Mouse (Mus musculus) forebrain, embryonic 12.5 days (tissue): ENCODE results near the gene 0610030E20Rik. TPM values are rescaled to one million over a fixed set of nuclear protein-coding genes. Genes with fewer than 3 reads are reported as not detected.
A peak's percentile ranks its signal among the peaks of the same experiment; 100 is the strongest.

Experiments used
- ATAC-seq: fragments of 200-750 bp; cut with Nextera tagmentation; 2 replicates; pipeline ENCODE4 v1.8.0; 2017; ENCODE audit warnings: moderate TSS enrichment; ENCODE audit not compliant: low FRiP score
- H3K27ac ChIP-seq: fragments of 300-500 bp; sonication (generic); 2 replicates; pipeline ENCODE4 v1.5.1; 2016; ENCODE audit warnings: mild to moderate bottlenecking
- H3K27me3 ChIP-seq: fragments of 300-500 bp; sonication (generic); 2 replicates; pipeline ENCODE4 v1.6.1; 2016; ENCODE audit warnings: mild to moderate bottlenecking
- H3K36me3 ChIP-seq: fragments of 300-500 bp; sonication (generic); replicated peaks from 2 replicates; pipeline ENCODE4 v1.6.1; 2016; ENCODE audit warnings: mild to moderate bottlenecking
- H3K4me1 ChIP-seq: fragments of 300-500 bp; sonication (generic); 2 replicates; pipeline ENCODE4 v1.6.1; 2016
- H3K4me2 ChIP-seq: fragments of 300-500 bp; sonication (generic); 2 replicates; pipeline ENCODE4 v1.6.1; 2016; ENCODE audit warnings: mild to moderate bottlenecking, moderate library complexity
- H3K4me3 ChIP-seq: fragments of 300-500 bp; sonication (generic); replicated peaks from 2 replicates; pipeline ENCODE4 v1.5.1; 2016; ENCODE audit warnings: mild to moderate bottlenecking
- H3K9ac ChIP-seq: fragments of 300-500 bp; sonication (generic); 2 replicates; pipeline ENCODE4 v1.6.1; 2016; ENCODE audit warnings: mild to moderate bottlenecking
- H3K9me3 ChIP-seq: fragments of 300-500 bp; sonication (generic); 2 replicates; pipeline ENCODE4 v1.6.1; 2016
- WGBS: fragments of 180-500 bp; shearing (Covaris S2); methylation state at CpG from one replicate; pipeline ENCODE4 v1.1.7; 2016; 5-methylcytosine and 5-hydroxymethylcytosine counted together
- polyA plus RNA-seq: library from polyadenylated mRNA; unstranded; fragments of >200 nt; fragmentation: Nextera tagmentation; extraction: Ambion mirVana; gene quantifications from 2 replicates; pipeline ENCODE4 v1.2.1, GENCODE M21; 2016

Gene 0610030E20Rik
- polyA plus RNA-seq, 1 experiment from 2014 or later, result 30.4 TPM

- ATAC-seq, result no peak
- Histone ChIP-seq H3K27me3 (peaks cover 17% of the 10 kb centered on the region; the same call in 1 of the 2 replicates), H3K4me2 (peak overlapping the region; percentile 65), H3K27ac (no peak overlapping the region), H3K4me3 (peak overlapping the region; percentile 41), H3K4me1 (peaks cover 17% of the 10 kb centered on the region), H3K9me3 (no peaks in the 10 kb centered on the region), H3K9ac (peak overlapping the region; percentile 57; the same call in 1 of the 2 replicates), H3K36me3 (no peaks in the 10 kb centered on the region)
- 36% methylated on average over 13 of the region's 13 CpGs for WGBS
Observed at GRCm38 (mm10) chr6:72389471-72389940, 42.4 kb downstream of the 0610030E20Rik start.

- H3K4me3 ChIP-seq, result peak within 1 kb of the TSS; percentile 41
- no peaks in the 10 kb centered on the region for H3K36me3 ChIP-seq
- 0 out of 2 replicates have a peak within 1 kb of the TSS, but pooled peaks have one; percentile 47 for H3K27ac ChIP-seq
- no peaks in the 10 kb centered on the region for H3K9me3 ChIP-seq
- H3K27me3 ChIP-seq, result peaks cover 17% of the 10 kb centered on the region; the same call in 1 of the 2 replicates
- WGBS, result under 1% methylated on average over 32 of the region's 33 CpGs
- peaks cover 17% of the 10 kb centered on the region for H3K4me1 ChIP-seq
- 0 out of 2 replicates have a peak, but pooled peaks have one; percentile 36 for ATAC-seq
- H3K4me2 ChIP-seq, result peak within 1 kb of the TSS; percentile 65
- peak within 1 kb of the TSS; percentile 57 for H3K9ac ChIP-seq
Observed at GRCm38 (mm10) chr6:72389941-72390771, 43.0 kb downstream of the 0610030E20Rik start, which contains the start of gene Vamp8. Gene Vamp8 (minus strand): TSS chr6:72390703.

GRCm38 (mm10) chr6:72390795-72391521 is 43.8 kb downstream of the 0610030E20Rik start:
- H3K27me3 ChIP-seq, result peaks cover 17% of the 10 kb centered on the region; the same call in 1 of the 2 replicates
- H3K9ac ChIP-seq, result no peak overlapping the region; the same call in 1 of the 2 replicates
- H3K9me3 ChIP-seq, result no peaks in the 10 kb centered on the region
- ATAC-seq, result no peak
- H3K4me1 ChIP-seq, result peaks cover 17% of the 10 kb centered on the region
- H3K4me3 ChIP-seq, result peak overlapping the region; percentile 41; the same call in 1 of the 2 replicates
- peak overlapping the region; percentile 65 for H3K4me2 ChIP-seq
- no peak overlapping the region for H3K27ac ChIP-seq
- WGBS, result 22% methylated on average over 12 of the region's 12 CpGs
- H3K36me3 ChIP-seq, result no peaks in the 10 kb centered on the region

- H3K27ac ChIP-seq, result no peak overlapping the region
- no peak overlapping the region for H3K4me2 ChIP-seq
Observed at GRCm38 (mm10) chr6:72392341-72392740, 45.2 kb downstream of the 0610030E20Rik start.

GRCm38 (mm10) chr6:72396837-72397251 is 49.7 kb downstream of the 0610030E20Rik start:
- H3K4me2 ChIP-seq, result no peak overlapping the region
- H3K4me3 ChIP-seq, result no peak overlapping the region
- no peak overlapping the region for H3K27ac ChIP-seq
- H3K4me1 ChIP-seq, result no peaks in the 10 kb centered on the region
- no peaks in the 10 kb centered on the region for H3K36me3 ChIP-seq
- H3K9ac ChIP-seq, result no peak overlapping the region
- no peak for ATAC-seq
- no peaks in the 10 kb centered on the region for H3K9me3 ChIP-seq
- WGBS, result 83% methylated on average over 10 of the region's 10 CpGs
- no peaks in the 10 kb centered on the region for H3K27me3 ChIP-seq

More at GRCm38 (mm10) chr6:72392341-72392740, 45.2 kb downstream of the 0610030E20Rik start:
- ATAC-seq, result no peak
- H3K9me3 ChIP-seq, result no peaks in the 10 kb centered on the region
- H3K9ac ChIP-seq, result no peak overlapping the region
- peaks cover 17% of the 10 kb centered on the region; the same call in 1 of the 2 replicates for H3K27me3 ChIP-seq
- H3K4me3 ChIP-seq, result no peak overlapping the region
- H3K4me1 ChIP-seq, result peaks cover 17% of the 10 kb centered on the region
- H3K36me3 ChIP-seq, result no peaks in the 10 kb centered on the region
- 90% methylated on average over 5 of the region's 5 CpGs for WGBS

- 68% methylated on average over 2 of the region's 2 CpGs for WGBS
- Histone ChIP-seq H3K36me3 (no peaks in the 10 kb centered on the region), H3K27ac (no peak overlapping the region), H3K9me3 (no peaks in the 10 kb centered on the region), H3K27me3 (no peaks in the 10 kb centered on the region), H3K4me3 (no peak overlapping the region), H3K9ac (no peak overlapping the region), H3K4me2 (no peak overlapping the region), H3K4me1 (no peaks in the 10 kb centered on the region)
- ATAC-seq, result no peak
Observed at GRCm38 (mm10) chr6:72399967-72400366, 52.9 kb downstream of the 0610030E20Rik start.

GRCm38 (mm10) chr6:72401875-72402274 is 54.8 kb downstream of the 0610030E20Rik start:
- WGBS, result 23% methylated on average over 7 of the region's 7 CpGs
- Histone ChIP-seq H3K9me3 (no peaks in the 10 kb centered on the region), H3K4me3 (no peak overlapping the region), H3K27ac (no peak overlapping the region), H3K9ac (no peak overlapping the region), H3K4me1 (no peaks in the 10 kb centered on the region), H3K4me2 (no peak overlapping the region), H3K27me3 (no peaks in the 10 kb centered on the region), H3K36me3 (no peaks in the 10 kb centered on the region)
- ATAC-seq, result no peak

Other genes starting within 250 kb of the 0610030E20Rik start
- 34.1 and 37.1 TPM in 2 replicates for gene St3gal5, start 249.7 kb upstream of the 0610030E20Rik start, polyA plus RNA-seq
- gene Atoh8, start 111.7 kb upstream of the 0610030E20Rik start, polyA plus RNA-seq, result 6.5 and 7.5 TPM in 2 replicates
- not detected in 2 replicates for gene Sftpb, start 42.7 kb upstream of the 0610030E20Rik start, polyA plus RNA-seq
- 74.0 and 76.4 TPM in 2 replicates for gene Usp39, start 2.1 kb upstream of the 0610030E20Rik start, polyA plus RNA-seq
- gene Tmem150a, start 8.1 kb downstream of the 0610030E20Rik start, polyA plus RNA-seq, result 4.0 and 4.1 TPM in 2 replicates
- 97.4 and 97.5 TPM in 2 replicates for gene Rnf181, start 19.6 kb downstream of the 0610030E20Rik start, polyA plus RNA-seq
- gene Vamp5, start 33.2 kb downstream of the 0610030E20Rik start, polyA plus RNA-seq, result 6.0 and 7.6 TPM in 2 replicates
- 24.6 and 26.0 TPM in 2 replicates for gene Vamp8, start 43.4 kb downstream of the 0610030E20Rik start, polyA plus RNA-seq
- 19.1 and 19.8 TPM in 2 replicates for gene Ggcx, start 67.0 kb downstream of the 0610030E20Rik start, polyA plus RNA-seq
- gene Mat2a, start 92.2 kb downstream of the 0610030E20Rik start, polyA plus RNA-seq, result 475 and 476 TPM in 2 replicates
- gene Sh2d6, start 174.4 kb downstream of the 0610030E20Rik start, polyA plus RNA-seq, result 0.40 and 0.47 TPM in 2 replicates
- 4.1 and 5.4 TPM in 2 replicates for gene Capg, start 197.1 kb downstream of the 0610030E20Rik start, polyA plus RNA-seq